Mouse (Mus musculus) bone marrow, adult 2 months (tissue): Measurements from ENCODE around the gene Slpi.

Experiments used
- CTCF ChIP-seq: fragments of 200-500 bp; IDR thresholded peaks from 2 replicates; pipeline ENCODE4 v1.5.1; 2011; ENCODE audit warnings: low read length, control low read depth; ENCODE audit not compliant: control insufficient read depth, insufficient read depth
- POLR2A ChIP-seq: fragments of 200-500 bp; IDR thresholded peaks from 2 replicates; pipeline ENCODE4 v1.6.1; 2011; ENCODE audit warnings: low read depth, mild to moderate bottlenecking, control low read depth, low read length, borderline replicate concordance; ENCODE audit not compliant: control insufficient read depth

- no peak for TF ChIP-seq CTCF
- no peak for TF ChIP-seq POLR2A
Measured at GRCm38 (mm10) chr2:164417198-164417597, 28.3 kb upstream of the Slpi start.
